Mouse (Mus musculus) embryonic facial prominence, embryonic 15.5 days (tissue): ENCODE measurements around the gene Sirt4. TPM values are rescaled to one million over a fixed set of nuclear protein-coding genes. Genes with fewer than 3 reads are reported as not detected.
A peak's percentile ranks its signal among the peaks of the same experiment; 100 is the strongest.
"Not testable (repeated sequence)": the region's sequence is repeated elsewhere in the genome, so short reads cannot be mapped to it uniquely, and the experiment has no call there.

Source experiments
- ATAC-seq: fragments of 200-750 bp; cut with Nextera tagmentation; 2 replicates; pipeline ENCODE4 v1.8.0; 2017; ENCODE audit warnings: low read depth, moderate TSS enrichment; ENCODE audit not compliant: insufficient number of reproducible peaks, low FRiP score, low TSS enrichment
- H3K27ac ChIP-seq: fragments of 300-500 bp; sonication (generic); replicated peaks from 2 replicates; pipeline ENCODE4 v1.5.1; 2015; ENCODE audit warnings: mild to moderate bottlenecking, inconsistent platforms
- H3K27me3 ChIP-seq: fragments of 300-500 bp; sonication (generic); 2 replicates; pipeline ENCODE4 v1.6.1; 2015; ENCODE audit warnings: inconsistent platforms
- H3K36me3 ChIP-seq: fragments of 300-500 bp; sonication (generic); 2 replicates; pipeline ENCODE4 v1.6.1; 2015; ENCODE audit warnings: mild to moderate bottlenecking, inconsistent platforms
- H3K4me1 ChIP-seq: fragments of 300-500 bp; sonication (generic); 2 replicates; pipeline ENCODE4 v1.6.1; 2015; ENCODE audit warnings: inconsistent platforms
- H3K4me2 ChIP-seq: fragments of 300-500 bp; sonication (generic); replicated peaks from 2 replicates; pipeline ENCODE4 v1.6.1; 2015; ENCODE audit warnings: mild to moderate bottlenecking, inconsistent platforms
- H3K4me3 ChIP-seq: fragments of 300-500 bp; sonication (generic); replicated peaks from 2 replicates; pipeline ENCODE4 v1.5.1; 2015; ENCODE audit warnings: mild to moderate bottlenecking, inconsistent platforms
- H3K9ac ChIP-seq: fragments of 300-500 bp; sonication (generic); 2 replicates; pipeline ENCODE4 v1.6.1; 2015; ENCODE audit warnings: inconsistent platforms
- H3K9me3 ChIP-seq: fragments of 300-500 bp; sonication (generic); replicated peaks from 2 replicates; pipeline ENCODE4 v1.6.1; 2016; ENCODE audit warnings: inconsistent platforms
- WGBS: fragments of 180-500 bp; shearing (Covaris S2); methylation state at CpG from one replicate; pipeline ENCODE4 v1.1.7; 2015; 5-methylcytosine and 5-hydroxymethylcytosine counted together
- polyA plus RNA-seq: library from polyadenylated mRNA; unstranded; fragments of >200 nt; fragmentation: Nextera tagmentation; extraction: Ambion mirVana; gene quantifications from 2 replicates; pipeline ENCODE4 v1.2.1, GENCODE M21; 2015

Gene Sirt4
- polyA plus RNA-seq, 1 experiment from 2014 or later, result 29.2 TPM

DNA sequence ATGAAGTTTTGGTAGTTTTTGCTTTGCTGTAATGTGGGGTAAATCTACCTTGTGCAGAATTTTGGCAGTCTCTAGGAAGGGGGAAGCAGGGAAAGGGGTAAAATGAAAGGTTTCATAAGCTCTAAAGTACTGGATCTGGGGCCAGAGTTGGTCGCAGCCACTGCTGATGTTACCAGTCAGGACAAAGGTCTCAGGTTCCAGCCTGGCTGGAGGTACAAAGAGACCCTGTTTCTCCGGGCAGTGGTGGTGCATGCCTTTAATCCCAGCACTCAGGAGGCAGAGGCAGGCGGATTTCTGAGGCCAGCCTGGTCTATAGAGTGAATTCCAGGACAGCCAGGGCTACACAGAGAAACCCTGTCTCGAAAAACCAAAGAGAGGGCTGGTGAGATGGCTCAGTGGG is 21.1 kb upstream of the Sirt4 start:
- H3K36me3 ChIP-seq, H3K27ac ChIP-seq, H3K4me3 ChIP-seq, ATAC-seq, H3K9ac ChIP-seq, H3K27me3 ChIP-seq, H3K4me2 ChIP-seq, H3K9me3 ChIP-seq: not testable (repeated sequence)
- H3K4me1 ChIP-seq, result peaks cover 41% of the 10 kb centered on the region
- 71% methylated on average over 4 of the region's 4 CpGs for WGBS

DNA sequence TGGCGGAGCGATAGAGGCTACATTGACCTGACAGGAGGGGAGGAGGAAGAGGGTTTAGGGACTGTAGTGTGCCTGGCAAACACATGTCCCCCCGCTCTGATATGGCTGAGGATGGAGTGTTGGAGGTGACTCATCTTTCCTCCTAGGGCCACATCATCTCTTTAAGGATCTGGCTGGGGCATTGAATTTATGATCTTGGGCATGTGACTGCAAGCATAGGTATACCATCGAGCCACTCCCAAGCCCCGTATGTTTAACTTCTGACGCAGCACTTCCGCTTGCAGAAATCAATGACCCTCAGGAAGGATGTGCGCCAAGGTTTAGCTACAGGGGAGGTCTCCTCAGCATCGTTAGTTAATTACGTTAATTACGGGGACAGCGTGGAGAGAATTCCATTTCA is 18.5 kb upstream of the Sirt4 start:
- H3K9me3 ChIP-seq, result 0 out of 2 replicates have a peak, but pooled peaks cover 2% of the 10 kb centered on the region
- no peak for ATAC-seq
- no peaks in the 10 kb centered on the region for H3K27me3 ChIP-seq
- H3K4me2 ChIP-seq, result no peak overlapping the region
- WGBS, result 38% methylated on average over 12 of the region's 12 CpGs
- H3K4me3 ChIP-seq, result no peak overlapping the region
- no peak overlapping the region for H3K9ac ChIP-seq
- H3K27ac ChIP-seq, result no peak overlapping the region
- no peaks in the 10 kb centered on the region for H3K36me3 ChIP-seq
- peaks cover 15% of the 10 kb centered on the region for H3K4me1 ChIP-seq

DNA sequence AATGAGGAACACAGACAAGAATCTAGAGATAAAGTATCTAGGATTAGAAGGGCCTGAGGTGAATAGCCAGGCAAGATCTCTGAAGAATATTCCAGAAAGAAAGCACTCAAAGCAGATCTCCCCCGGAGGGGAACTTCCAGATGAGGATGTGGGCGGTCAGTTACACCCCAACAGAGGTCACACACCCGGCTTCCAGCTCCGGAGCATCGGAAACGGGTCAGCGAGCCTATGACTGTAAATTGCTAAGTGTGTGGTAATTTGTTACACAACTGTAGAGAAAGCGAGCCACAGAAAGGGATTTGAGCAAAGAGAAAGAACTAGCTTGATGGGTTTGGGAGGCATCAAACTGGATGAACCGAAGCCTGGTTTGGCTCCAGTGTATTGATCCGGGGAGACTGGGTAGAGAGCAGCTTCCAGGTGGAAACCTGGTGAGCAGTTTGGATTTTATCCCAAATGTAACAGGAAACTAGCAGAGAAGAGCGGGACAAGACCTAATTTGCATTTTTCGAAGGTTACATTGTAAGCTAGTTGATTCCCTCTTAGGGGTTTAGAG is 15.9 kb upstream of the Sirt4 start:
- H3K4me3 ChIP-seq, result no peak overlapping the region
- WGBS, result 68% methylated on average over 12 of the region's 12 CpGs
- no peak overlapping the region for H3K4me2 ChIP-seq
- H3K36me3 ChIP-seq, result no peaks in the 10 kb centered on the region
- 0 out of 2 replicates have a peak, but pooled peaks cover 2% of the 10 kb centered on the region for H3K9me3 ChIP-seq
- 0 out of 2 replicates have a peak, but pooled peaks cover 3% of the 10 kb centered on the region for H3K4me1 ChIP-seq
- no peak overlapping the region for H3K9ac ChIP-seq
- no peak for ATAC-seq
- no peaks in the 10 kb centered on the region for H3K27me3 ChIP-seq
- no peak overlapping the region for H3K27ac ChIP-seq

DNA sequence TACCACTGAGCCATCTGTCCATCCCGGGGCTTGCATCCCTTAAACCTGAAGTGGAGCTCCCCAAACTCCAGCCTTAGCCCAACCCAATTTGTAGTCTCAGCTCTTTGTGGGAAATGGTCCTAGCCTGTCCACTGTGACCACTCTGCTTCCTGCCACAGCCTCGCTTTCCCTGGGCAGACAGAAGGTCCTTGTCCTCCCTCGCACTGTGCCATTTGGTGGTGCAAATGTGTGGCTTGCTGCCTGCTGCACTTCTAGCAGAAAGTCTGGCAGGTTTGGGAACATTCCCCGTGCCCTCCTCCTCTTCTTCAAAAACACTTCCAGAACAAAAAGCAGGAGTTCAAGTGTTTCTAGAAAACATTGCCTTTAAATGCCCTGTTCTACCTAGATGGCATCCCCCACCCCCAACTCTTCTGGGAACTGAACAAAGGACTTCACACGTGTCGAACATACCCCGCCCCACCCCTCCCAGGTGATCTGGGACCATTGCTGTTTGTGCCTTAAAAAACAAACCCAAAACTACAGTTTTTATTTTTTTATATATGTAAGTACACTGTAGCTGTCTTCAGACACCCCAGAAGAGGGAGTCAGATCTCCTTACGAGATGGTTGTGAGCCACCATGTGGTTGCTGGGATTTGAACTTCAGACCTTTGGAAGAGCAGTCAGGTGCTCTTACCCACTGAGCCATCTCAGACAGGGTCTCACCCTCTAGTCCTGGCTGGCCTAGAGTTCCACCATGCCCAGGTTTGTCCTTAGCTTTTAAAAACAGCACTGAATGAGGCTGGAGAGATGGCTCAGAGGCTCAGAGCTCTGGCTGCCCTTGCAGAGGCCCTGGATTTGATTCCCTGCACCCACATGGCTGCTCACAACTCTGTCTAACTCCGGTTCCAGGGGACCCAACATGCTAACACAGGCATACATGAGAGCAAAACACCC is 14.0 kb upstream of the Sirt4 start:
- H3K9me3 ChIP-seq, result 0 out of 2 replicates have a peak, but pooled peaks cover 2% of the 10 kb centered on the region
- peaks cover 13% of the 10 kb centered on the region; the same call in 1 of the 2 replicates for H3K4me1 ChIP-seq
- no peaks in the 10 kb centered on the region for H3K36me3 ChIP-seq
- no peaks in the 10 kb centered on the region for H3K27me3 ChIP-seq
- H3K4me3 ChIP-seq, result no peak overlapping the region
- H3K9ac ChIP-seq, result no peak overlapping the region
- 48% methylated on average over 9 of the region's 9 CpGs for WGBS
- ATAC-seq, result no peak
- H3K4me2 ChIP-seq, result no peak overlapping the region
- H3K27ac ChIP-seq, result no peak overlapping the region

DNA sequence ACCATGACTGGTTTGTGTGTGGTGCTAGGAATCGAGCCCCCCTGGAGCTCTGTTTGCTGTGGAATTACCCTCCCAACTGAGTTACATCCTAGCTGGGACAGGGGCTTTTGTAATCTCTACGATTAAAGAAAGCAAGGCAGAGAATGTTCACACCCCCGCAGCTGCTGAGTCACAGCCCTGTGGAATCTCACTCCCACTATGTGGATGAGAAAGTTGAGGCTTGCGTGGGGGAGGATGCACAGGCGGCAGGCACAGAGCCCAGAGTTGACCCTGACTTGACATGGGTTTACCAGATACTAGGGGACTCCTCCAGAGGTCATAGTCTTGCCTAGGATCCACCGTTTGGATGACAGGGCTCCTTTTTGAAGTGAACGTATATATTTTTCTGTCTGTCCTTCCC is 12.5 kb upstream of the Sirt4 start:
- H3K27me3 ChIP-seq, result no peaks in the 10 kb centered on the region
- ATAC-seq, result no peak
- 81% methylated on average over 7 of the region's 7 CpGs for WGBS
- peaks cover 22% of the 10 kb centered on the region for H3K4me1 ChIP-seq
- 0 out of 2 replicates have a peak, but pooled peaks cover 2% of the 10 kb centered on the region for H3K9me3 ChIP-seq
- H3K4me2 ChIP-seq, result no peak overlapping the region
- H3K9ac ChIP-seq, result no peak overlapping the region
- H3K4me3 ChIP-seq, result no peak overlapping the region
- H3K27ac ChIP-seq, result no peak overlapping the region
- H3K36me3 ChIP-seq, result no peaks in the 10 kb centered on the region

DNA sequence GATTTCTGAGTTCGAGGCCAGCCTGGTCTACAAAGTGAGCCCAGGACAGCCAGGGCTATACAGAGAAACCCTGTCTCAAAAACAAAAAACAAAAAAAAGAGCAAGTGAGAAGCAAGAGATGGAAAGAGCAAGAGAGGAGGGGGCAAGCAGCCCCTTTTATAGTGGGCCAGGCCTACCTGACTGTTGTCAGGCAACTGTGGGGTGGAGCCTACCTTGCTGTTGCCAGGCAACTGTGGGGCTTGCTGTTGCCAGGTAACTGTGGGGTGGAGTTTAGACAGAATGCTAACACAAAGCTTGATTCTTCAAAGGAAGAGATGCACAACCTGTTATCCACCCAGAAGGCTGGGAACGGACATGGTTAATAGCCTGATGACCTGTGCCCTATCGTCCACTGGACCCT is 11.1 kb upstream of the Sirt4 start:
- peaks cover 36% of the 10 kb centered on the region for H3K4me1 ChIP-seq
- H3K4me2 ChIP-seq, ATAC-seq, H3K36me3 ChIP-seq, H3K9me3 ChIP-seq, H3K27me3 ChIP-seq, H3K27ac ChIP-seq, H3K4me3 ChIP-seq, H3K9ac ChIP-seq: not testable (repeated sequence)
- WGBS, result 84% methylated on average over 3 of the region's 3 CpGs

DNA sequence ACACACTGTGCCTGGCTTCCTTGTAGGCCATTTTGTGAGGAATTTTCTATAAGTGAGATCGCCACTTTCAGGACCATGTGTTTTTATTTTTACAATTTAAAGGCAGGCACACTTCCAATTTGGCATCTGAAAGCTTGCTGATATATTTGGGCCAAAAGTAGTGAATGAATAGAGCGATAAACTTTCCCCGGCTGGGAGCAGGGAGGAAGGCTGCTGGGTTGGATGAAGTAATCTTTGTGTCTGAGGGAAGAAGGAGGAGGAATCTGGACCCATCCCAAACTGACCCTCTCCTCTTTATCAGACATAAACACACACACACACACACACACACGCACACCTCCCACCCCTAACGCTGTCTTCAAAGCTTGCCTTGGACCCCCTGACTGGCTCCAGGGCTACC is 8.9 kb upstream of the Sirt4 start:
- Histone ChIP-seq H3K9ac (no peak overlapping the region), H3K4me2 (peak overlapping the region; percentile 3; the same call in 1 of the 2 replicates), H3K9me3 (no peaks in the 10 kb centered on the region), H3K4me3 (no peak overlapping the region), H3K27me3 (no peaks in the 10 kb centered on the region), H3K36me3 (no peaks in the 10 kb centered on the region), H3K4me1 (peaks cover 42% of the 10 kb centered on the region), H3K27ac (peak overlapping the region; percentile 87)
- 13% methylated on average over 5 of the region's 5 CpGs for WGBS
- ATAC-seq, result no peak

DNA sequence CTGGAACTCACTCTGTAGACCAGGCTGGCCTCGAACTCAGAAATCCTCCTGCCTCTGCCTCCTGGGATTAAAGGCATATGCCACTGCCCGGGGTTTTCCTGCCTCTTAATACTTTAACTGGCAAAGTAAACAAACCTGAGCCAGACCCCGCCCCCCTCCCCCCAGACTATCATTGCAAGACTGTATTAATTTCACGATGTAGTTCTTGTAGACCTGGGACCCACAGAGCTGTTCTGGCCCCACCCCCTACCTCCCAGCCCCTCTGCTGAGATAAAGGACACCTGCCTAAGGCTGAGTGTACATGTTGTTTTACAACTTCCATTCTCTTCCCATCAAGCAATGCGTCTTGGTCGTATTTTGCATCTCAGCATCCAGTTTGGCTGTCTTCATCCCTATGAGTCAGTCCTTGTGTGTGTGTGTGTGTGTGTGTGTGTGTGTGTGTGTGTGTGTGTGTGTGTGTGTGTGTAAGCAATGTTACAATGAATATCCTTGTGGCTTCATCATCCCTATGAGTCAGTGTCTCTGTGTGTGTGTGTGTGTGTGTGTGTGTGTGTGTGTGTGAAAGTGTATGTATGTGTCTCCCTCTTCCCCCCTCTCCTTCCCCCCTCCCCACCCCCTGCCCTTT is 8.3 kb upstream of the Sirt4 start:
- no peak overlapping the region for H3K4me2 ChIP-seq
- H3K27me3 ChIP-seq, result no peaks in the 10 kb centered on the region
- H3K4me3 ChIP-seq, result no peak overlapping the region
- WGBS, result 49% methylated on average over 6 of the region's 6 CpGs
- H3K9ac ChIP-seq, result no peak overlapping the region
- peaks cover 43% of the 10 kb centered on the region for H3K4me1 ChIP-seq
- H3K36me3 ChIP-seq, result no peaks in the 10 kb centered on the region
- ATAC-seq, result no peak
- H3K27ac ChIP-seq, result peak overlapping the region; percentile 87
- H3K9me3 ChIP-seq, result no peaks in the 10 kb centered on the region

DNA sequence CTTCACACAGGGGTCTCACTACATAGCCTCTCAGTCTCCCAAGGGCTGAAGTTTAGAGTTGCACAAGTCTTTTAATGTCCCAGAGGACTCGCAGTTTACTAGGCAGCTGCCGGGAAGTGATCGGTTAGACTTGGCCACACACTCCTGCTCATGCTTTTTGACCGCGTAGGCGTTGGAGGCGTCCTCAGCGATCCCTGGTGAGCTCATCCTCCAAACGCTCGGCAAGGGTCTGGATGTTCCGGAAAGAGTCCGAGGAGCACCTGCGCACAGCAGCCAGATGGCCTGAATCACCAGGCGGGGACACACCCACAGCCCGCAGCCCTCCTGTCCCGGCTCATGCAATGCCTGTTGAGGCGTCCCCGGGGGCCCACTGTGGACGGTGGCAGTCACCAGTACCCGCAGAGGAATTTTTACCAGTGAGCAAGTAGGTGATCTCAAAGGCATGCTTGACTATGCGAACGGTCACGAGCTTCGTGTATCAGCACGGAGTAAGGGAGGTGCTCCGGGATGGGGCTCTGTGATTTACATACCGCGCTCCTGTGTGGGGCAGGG is 7.3 kb upstream of the Sirt4 start:
- 3% methylated on average over 28 of the region's 28 CpGs for WGBS
- Histone ChIP-seq H3K27ac (peak overlapping the region; percentile 52), H3K36me3 (no peaks in the 10 kb centered on the region), H3K9ac (0 out of 2 replicates have a peak overlapping the region, but pooled peaks have one; percentile 4), H3K4me3 (peak overlapping the region; percentile 26), H3K4me1 (peaks cover 43% of the 10 kb centered on the region), H3K9me3 (no peaks in the 10 kb centered on the region), H3K4me2 (peak overlapping the region; percentile 57), H3K27me3 (no peaks in the 10 kb centered on the region)
- no peak; the same call in 1 of the 2 replicates for ATAC-seq

DNA sequence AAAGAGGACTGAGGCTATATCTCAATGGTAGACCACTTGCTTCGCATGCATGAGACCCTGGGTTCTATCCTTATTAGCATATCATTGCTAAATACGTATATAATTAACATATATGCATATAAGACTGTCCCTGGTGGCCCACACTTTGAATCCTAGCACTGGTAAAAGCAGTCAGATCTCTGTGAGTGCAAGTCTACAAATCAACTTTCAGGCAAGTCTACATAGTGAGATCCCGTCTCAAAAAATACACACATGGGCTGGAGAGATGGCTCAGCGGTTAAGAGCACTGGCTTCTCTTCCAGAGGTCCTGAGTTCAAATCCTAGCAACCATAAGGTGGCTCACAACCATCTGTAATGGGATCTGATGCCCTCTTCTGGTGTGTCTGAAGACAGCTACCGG is 6.6 kb upstream of the Sirt4 start:
- peak overlapping the region; percentile 80 for H3K4me2 ChIP-seq
- H3K27ac ChIP-seq, result peak overlapping the region; percentile 100; the same call in 1 of the 2 replicates
- no peaks in the 10 kb centered on the region for H3K27me3 ChIP-seq
- no peaks in the 10 kb centered on the region for H3K36me3 ChIP-seq
- ATAC-seq, result no peak
- WGBS, result 35% methylated on average over 5 of the region's 5 CpGs
- no peak overlapping the region for H3K4me3 ChIP-seq
- H3K9ac ChIP-seq, result no peak overlapping the region
- peaks cover 43% of the 10 kb centered on the region for H3K4me1 ChIP-seq
- H3K9me3 ChIP-seq, result no peaks in the 10 kb centered on the region

DNA sequence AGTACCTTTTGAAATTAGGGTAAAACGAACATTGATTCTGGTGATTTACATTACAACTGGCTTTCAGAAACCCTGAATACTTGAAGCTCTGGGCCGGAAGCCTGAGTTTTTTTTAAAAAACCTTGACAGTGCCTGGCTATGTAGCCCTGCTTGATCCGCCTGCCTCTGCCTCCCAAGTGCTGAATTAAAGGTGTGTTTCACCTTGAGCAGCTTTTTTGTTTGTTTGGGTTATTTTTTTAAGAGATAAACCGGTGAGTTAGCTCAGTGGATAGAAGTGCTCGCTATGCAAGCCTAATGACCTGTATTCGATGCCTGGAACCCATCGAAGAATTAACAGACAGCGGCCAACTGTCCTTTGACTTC is 6.1 kb upstream of the Sirt4 start:
- Histone ChIP-seq H3K9ac (no peak overlapping the region), H3K27ac (peak overlapping the region; percentile 100), H3K4me2 (peak overlapping the region; percentile 80), H3K4me3 (peak overlapping the region; percentile 10; the same call in 1 of the 2 replicates), H3K4me1 (peaks cover 43% of the 10 kb centered on the region), H3K36me3 (no peaks in the 10 kb centered on the region), H3K9me3 (no peaks in the 10 kb centered on the region), H3K27me3 (no peaks in the 10 kb centered on the region)
- 9% methylated on average over 8 of the region's 8 CpGs for WGBS
- no peak for ATAC-seq
